In the genomic region with DNA sequence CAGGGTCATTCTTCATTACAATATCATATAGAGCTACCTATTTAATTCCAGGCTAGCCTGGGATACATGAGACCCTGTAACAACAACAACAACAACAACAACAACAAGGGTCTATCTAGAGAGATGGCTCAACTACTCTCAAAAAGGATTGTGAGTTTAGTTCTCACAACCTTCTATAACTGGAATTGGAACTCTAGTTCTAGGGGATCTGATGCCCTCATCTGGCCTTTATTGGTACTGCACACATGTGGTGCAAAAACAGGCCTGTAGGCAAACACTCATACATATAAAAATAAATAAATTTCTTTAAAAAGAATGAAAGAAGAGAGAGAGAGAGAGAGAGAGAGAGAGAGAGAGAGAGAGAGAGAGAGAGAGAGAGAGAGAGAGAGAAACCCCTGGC, we compare ENCODE assay signal across 33 mouse cellular contexts.
DNase-seq lines count a peak whose midpoint lies in the region; ATAC-seq and TF ChIP-seq lines count a peak whose summit lies in the region.
"Had no signal": no experiment of that assay in that cellular context is flagged by ENCODE, and none has a peak within 500 bp of the region (broad histone marks: within the 10 kb centered on the region; RNA-seq: fewer than 3 reads in every experiment).

No protein-coding gene starts in this region.

- H3K9ac ChIP-seq in midbrain, embryonic 11.5 days (ENCODE audit: low read length): no peak overlapping the region
- no peak overlapping the region for H3K9ac ChIP-seq in midbrain, embryonic 15.5 days
- no peak overlapping the region for H3K9ac ChIP-seq in MEL (ENCODE audit: control insufficient read depth, low read depth, low read length, poor library complexity, severe bottlenecking)
- no peak overlapping the region for H3K9ac ChIP-seq in stomach, postnatal 0 days (ENCODE audit: low read length)
- H3K9ac ChIP-seq: hindbrain, embryonic 13.5 days; limb, embryonic 13.5 days; midbrain, embryonic 13.5 days; neural tube, embryonic 12.5 days had no signal

- H3K27ac ChIP-seq in layer of hippocampus, adult 2 months: peak overlapping the region; percentile 58; the same call in 1 of the 2 replicates
- H3K27ac ChIP-seq in midbrain, embryonic 11.5 days (ENCODE audit: low read depth, low read length): no peak overlapping the region
- H3K27ac ChIP-seq in midbrain, embryonic 15.5 days: no peak overlapping the region
- H3K27ac ChIP-seq in MEL (ENCODE audit: control insufficient read depth, low read depth, low read length): no peak overlapping the region
- no peak overlapping the region for H3K27ac ChIP-seq in stomach, postnatal 0 days (replicated peaks)
- H3K27ac ChIP-seq: gastrocnemius, adult 2 months; hindbrain, embryonic 13.5 days; limb, embryonic 13.5 days; midbrain, embryonic 13.5 days; neural tube, embryonic 12.5 days had no signal

- H3K4me1 ChIP-seq in midbrain, embryonic 11.5 days (ENCODE audit: control insufficient read depth, insufficient read depth, low read length): no peaks in the 10 kb centered on the region
- no peaks in the 10 kb centered on the region for H3K4me1 ChIP-seq in midbrain, embryonic 15.5 days
- H3K4me1 ChIP-seq in MEL (ENCODE audit: control insufficient read depth in 1 of 2, insufficient read depth in 2 of 2, low read length in 2 of 2): no peaks in the 10 kb centered on the region
- H3K4me1 ChIP-seq in stomach, postnatal 0 days (replicated peaks; ENCODE audit: control insufficient read depth, insufficient read depth): no peaks in the 10 kb centered on the region
- H3K4me1 ChIP-seq: limb, embryonic 13.5 days; megakaryocyte, embryonic 14.5 days; midbrain, embryonic 13.5 days; neural tube, embryonic 12.5 days had no signal

- no peaks in the 10 kb centered on the region for H3K9me3 ChIP-seq in midbrain, embryonic 11.5 days (ENCODE audit: control insufficient read depth, low read length)
- H3K9me3 ChIP-seq in midbrain, embryonic 15.5 days: no peaks in the 10 kb centered on the region
- no peaks in the 10 kb centered on the region for H3K9me3 ChIP-seq in MEL (replicated peaks; ENCODE audit: insufficient read depth, low read length)
- H3K9me3 ChIP-seq in stomach, postnatal 0 days (ENCODE audit: control insufficient read depth, low read length): no peaks in the 10 kb centered on the region
- H3K9me3 ChIP-seq: hindbrain, embryonic 13.5 days; limb, embryonic 13.5 days; midbrain, embryonic 13.5 days; neural tube, embryonic 12.5 days had no signal

- no peak overlapping the region for H3K4me2 ChIP-seq in midbrain, embryonic 11.5 days
- no peak overlapping the region for H3K4me2 ChIP-seq in midbrain, embryonic 15.5 days
- no peak overlapping the region for H3K4me2 ChIP-seq in stomach, postnatal 0 days (replicated peaks; ENCODE audit: low read depth)
- H3K4me2 ChIP-seq: heart, embryonic 11.5 days; hindbrain, embryonic 13.5 days; limb, embryonic 13.5 days; liver, embryonic 11.5 days; midbrain, embryonic 13.5 days; neural tube, embryonic 12.5 days had no signal

- no peaks in the 10 kb centered on the region for H3K36me3 ChIP-seq in midbrain, embryonic 11.5 days (ENCODE audit: control insufficient read depth, insufficient read depth, low read length)
- no peaks in the 10 kb centered on the region for H3K36me3 ChIP-seq in midbrain, embryonic 15.5 days (replicated peaks)
- H3K36me3 ChIP-seq in MEL (ENCODE audit: control insufficient read depth in 1 of 2, insufficient read depth in 2 of 2, low read length in 2 of 2): no peaks in the 10 kb centered on the region
- H3K36me3 ChIP-seq in stomach, postnatal 0 days (ENCODE audit: control insufficient read depth, insufficient read depth, low read length): no peaks in the 10 kb centered on the region
- H3K36me3 ChIP-seq: hindbrain, embryonic 13.5 days; limb, embryonic 13.5 days; midbrain, embryonic 13.5 days; neural tube, embryonic 12.5 days had no signal

- no peak overlapping the region for H3K4me3 ChIP-seq in layer of hippocampus, adult 2 months
- H3K4me3 ChIP-seq in midbrain, embryonic 11.5 days (ENCODE audit: low read depth, low read length): no peak overlapping the region
- H3K4me3 ChIP-seq in midbrain, embryonic 15.5 days: no peak overlapping the region
- H3K4me3 ChIP-seq in MEL (ENCODE audit: control insufficient read depth in 1 of 2, insufficient read depth in 1 of 2, low read depth in 2 of 2, low read length in 2 of 2): no peak overlapping the region
- no peak overlapping the region for H3K4me3 ChIP-seq in stomach, postnatal 0 days (ENCODE audit: low read depth, low read length)
- H3K4me3 ChIP-seq: gastrocnemius, adult 2 months; hindbrain, embryonic 13.5 days; limb, embryonic 13.5 days; megakaryocyte, embryonic 14.5 days; midbrain, embryonic 13.5 days; neural tube, embryonic 12.5 days had no signal

- TF ChIP-seq CTCF in layer of hippocampus, adult 2 months (conservative IDR thresholded peaks at IDR 0.05): peak; percentile 64
- TF ChIP-seq CTCF in MEL (IDR thresholded peaks at IDR 0.05 in 2 of 3, conservative IDR thresholded peaks at IDR 0.05 in 1 of 3; ENCODE audit: control insufficient read depth in 1 of 3, insufficient read depth in 1 of 3, low read depth in 2 of 3, low read length in 3 of 3, poor library complexity in 1 of 3, severe bottlenecking in 1 of 3): peak in 1 of 3 experiments; percentile 9; a peak in 1 of 6 replicates
- TF ChIP-seq CTCF in stomach, postnatal 0 days (IDR thresholded peaks at IDR 0.05; ENCODE audit: low read depth): peak; percentile 25

- TF ChIP-seq POLR2A in MEL (IDR thresholded peaks at IDR 0.05; ENCODE audit: control insufficient read depth in 1 of 2, insufficient read depth in 1 of 2, low read depth in 1 of 2, low read length in 2 of 2, poor library complexity in 1 of 2): no peak

- peak; percentile 1; the same call in 1 of the 2 replicates for TF ChIP-seq RAD21 in MEL (IDR thresholded peaks at IDR 0.05; ENCODE audit: low read depth, low read length)

- ATAC-seq in midbrain, embryonic 11.5 days (ENCODE audit: low FRiP score): no peak
- no peak for ATAC-seq in midbrain, embryonic 15.5 days (replicated peaks)
- no peak for ATAC-seq in stomach, postnatal 0 days (ENCODE audit: low FRiP score, low TSS enrichment)
- ATAC-seq in cerebellum, adult (ENCODE audit: insufficient number of reproducible peaks, low FRiP score, low TSS enrichment): no peak
- ATAC-seq: activated CD4-positive, CD25-positive, alpha-beta regulatory T cell, adult 4 months; forebrain, embryonic 14.5 days; inflammation-experienced regulatory T-cells, adult 6 months; midbrain, embryonic 13.5 days had no signal

- H3K27me3 ChIP-seq in midbrain, embryonic 11.5 days (ENCODE audit: control insufficient read depth, insufficient read depth, low read length): no peaks in the 10 kb centered on the region
- no peaks in the 10 kb centered on the region for H3K27me3 ChIP-seq in midbrain, embryonic 15.5 days (replicated peaks)
- no peaks in the 10 kb centered on the region for H3K27me3 ChIP-seq in MEL (ENCODE audit: control insufficient read depth in 1 of 2, insufficient read depth in 2 of 2, low read length in 2 of 2)
- no peaks in the 10 kb centered on the region for H3K27me3 ChIP-seq in stomach, postnatal 0 days (ENCODE audit: control insufficient read depth, insufficient read depth, low read length)
- H3K27me3 ChIP-seq: hindbrain, embryonic 13.5 days; limb, embryonic 13.5 days; megakaryocyte, embryonic 14.5 days; midbrain, embryonic 13.5 days; neural tube, embryonic 12.5 days had no signal

- no peak for TF ChIP-seq EP300 in MEL (IDR thresholded peaks at IDR 0.05; ENCODE audit: low read depth in 1 of 2, low read length in 2 of 2)
- TF ChIP-seq EP300 in stomach, postnatal 0 days (optimal IDR thresholded peaks at IDR 0.05): no peak

- no peak for DNase-seq in layer of hippocampus, adult 2 months (ENCODE audit: low spot score in 2 of 2)
- DNase-seq in layer of hippocampus, postnatal 25 days (ENCODE audit: extremely low spot score in 1 of 2, low spot score in 1 of 2): no peak
- DNase-seq in midbrain, embryonic 11.5 days (ENCODE audit: low spot score, missing footprints): peak; percentile 51
- DNase-seq in MEL (ENCODE audit: low read depth, low spot score): no peak
- DNase-seq in stomach, postnatal 0 days (ENCODE audit: low spot score): no peak
- DNase-seq: adrenal gland, adult 2 months; adrenal gland, postnatal 36 days; B cell, adult 2 months; cerebellum, adult 9-10 months; cerebellum, postnatal 36 days; gastrocnemius, adult 2 months; gastrocnemius, postnatal 36 days; heart, adult 18-20 months; heart, postnatal 4 days; kidney, adult 8-10 months; kidney, postnatal 10 days; layer of hippocampus, adult 9-11 months; lung, adult 2 months; right cerebral cortex, postnatal 4 days; thymus, adult 2 months; thymus, postnatal 36 days had no signal

- no peaks in the 10 kb centered on the region for H3K79me2 ChIP-seq in MEL (ENCODE audit: control insufficient read depth, insufficient read depth, low read length, poor library complexity)

TF ChIP-seq in MEL, 35 proteins besides CTCF, POLR2A, EP300 and RAD21:
- TF ChIP-seq E2F4 (IDR thresholded peaks at IDR 0.05; ENCODE audit: borderline replicate concordance, low read depth, low read length): no peak
- TF ChIP-seq CHD2 (IDR thresholded peaks at IDR 0.05; ENCODE audit: low read length): no peak
- no peak for TF ChIP-seq MEF2A (IDR thresholded peaks at IDR 0.05; ENCODE audit: extremely low read depth, insufficient replicate concordance, low read depth, low read length, poor library complexity, severe bottlenecking)
- no peak for TF ChIP-seq ETS1 (IDR thresholded peaks at IDR 0.05; ENCODE audit: low read depth, low read length)
- no peak for TF ChIP-seq RCOR1 (IDR thresholded peaks at IDR 0.05; ENCODE audit: low read depth, low read length)
- TF ChIP-seq USF1 (IDR thresholded peaks at IDR 0.05; ENCODE audit: low read depth, low read length): no peak
- no peak for TF ChIP-seq TBP (IDR thresholded peaks at IDR 0.05; ENCODE audit: low read depth, low read length)
- TF ChIP-seq SMC3 (IDR thresholded peaks at IDR 0.05; ENCODE audit: low read depth, low read length): no peak
- no peak for TF ChIP-seq MAZ (IDR thresholded peaks at IDR 0.05; ENCODE audit: low read depth, low read length)
- no peak for TF ChIP-seq TAL1 (IDR thresholded peaks at IDR 0.05; ENCODE audit: low read length)
- TF ChIP-seq HCFC1 (IDR thresholded peaks at IDR 0.05; ENCODE audit: low read depth, low read length): no peak
- no peak for TF ChIP-seq MYC (IDR thresholded peaks at IDR 0.05; ENCODE audit: low read depth, low read length)
- no peak for TF ChIP-seq JUND (IDR thresholded peaks at IDR 0.05; ENCODE audit: low read depth, low read length)
- no peak for TF ChIP-seq ELF1 (IDR thresholded peaks at IDR 0.05; ENCODE audit: low read depth, low read length)
